Comparison of ENCODE assay signal across 19 mouse cellular contexts in the genomic region with DNA sequence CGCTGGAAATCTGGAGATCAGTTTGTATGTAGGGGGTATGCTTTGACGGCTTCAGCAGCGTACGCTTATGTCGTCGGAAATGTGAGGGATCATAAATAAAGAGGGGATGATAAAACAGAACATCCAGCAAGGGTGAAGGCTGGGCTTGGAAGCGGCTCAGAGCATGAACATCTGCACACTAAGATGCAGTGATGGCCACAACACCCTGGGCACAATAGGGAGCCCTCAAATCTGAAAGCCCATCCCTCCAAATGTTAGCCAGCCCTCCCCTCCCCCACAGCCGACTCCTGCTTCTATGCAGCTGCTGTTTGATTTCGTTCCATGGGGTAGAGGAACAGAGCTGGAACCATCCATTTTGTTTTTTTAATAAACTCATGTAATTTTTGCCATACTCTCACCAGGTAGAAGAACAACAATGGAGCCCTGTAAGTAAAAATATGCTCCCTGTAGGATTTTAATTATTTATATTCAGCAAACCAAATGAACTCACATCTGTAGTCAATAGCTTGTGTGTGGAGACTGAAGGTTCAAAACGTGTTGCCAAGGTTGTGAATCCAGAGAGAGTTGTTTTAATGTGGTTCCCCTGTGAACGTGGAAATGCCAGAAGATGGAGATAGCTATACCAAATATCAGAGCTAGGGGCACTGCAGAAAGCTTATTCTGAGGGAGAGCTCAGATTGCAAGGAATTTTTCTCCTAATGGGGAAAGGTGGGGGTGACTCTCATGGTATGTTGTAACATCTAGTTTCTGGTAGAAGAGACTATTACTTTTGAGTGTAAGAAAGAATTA.
DNase-seq lines count a peak whose midpoint lies in the region; ATAC-seq and TF ChIP-seq lines count a peak whose summit lies in the region.
"Had no signal": no experiment of that assay in that cellular context is flagged by ENCODE, and none has a peak within 500 bp of the region (broad histone marks: within the 10 kb centered on the region; RNA-seq: fewer than 3 reads in every experiment).

No protein-coding gene starts in this region.

- ATAC-seq in hindbrain, embryonic 14.5 days (ENCODE audit: low FRiP score): peak; percentile 57; the same call in 1 of the 2 replicates
- no peak for ATAC-seq in hindbrain, embryonic 16.5 days
- peak; percentile 64 for ATAC-seq in forebrain, postnatal 0 days
- ATAC-seq in liver, embryonic 12.5 days: no peak
- ATAC-seq: intestine, embryonic 15.5 days had no signal

- no peak overlapping the region for H3K4me2 ChIP-seq in hindbrain, embryonic 14.5 days (replicated peaks)
- no peak overlapping the region for H3K4me2 ChIP-seq in hindbrain, embryonic 16.5 days (ENCODE audit: low read length)
- H3K4me2 ChIP-seq in forebrain, postnatal 0 days (ENCODE audit: low read depth): no peak overlapping the region
- no peak overlapping the region for H3K4me2 ChIP-seq in liver, embryonic 12.5 days
- H3K4me2 ChIP-seq: heart, embryonic 12.5 days; intestine, embryonic 15.5 days; liver, embryonic 13.5 days; lung, embryonic 15.5 days had no signal

- H3K4me1 ChIP-seq in hindbrain, embryonic 14.5 days (replicated peaks; ENCODE audit: control insufficient read depth, insufficient read depth, low read length): no peaks in the 10 kb centered on the region
- H3K4me1 ChIP-seq in hindbrain, embryonic 16.5 days (ENCODE audit: control insufficient read depth, insufficient read depth, low read depth, low read length): no peaks in the 10 kb centered on the region
- no peaks in the 10 kb centered on the region for H3K4me1 ChIP-seq in forebrain, postnatal 0 days (ENCODE audit: insufficient read depth)
- no peaks in the 10 kb centered on the region for H3K4me1 ChIP-seq in liver, embryonic 12.5 days
- H3K4me1 ChIP-seq: heart, embryonic 12.5 days; intestine, embryonic 15.5 days; liver, embryonic 13.5 days; lung, embryonic 15.5 days had no signal

- no peaks in the 10 kb centered on the region for H3K36me3 ChIP-seq in hindbrain, embryonic 14.5 days (replicated peaks; ENCODE audit: control insufficient read depth, insufficient read depth)
- H3K36me3 ChIP-seq in hindbrain, embryonic 16.5 days (ENCODE audit: control insufficient read depth, insufficient read depth, low read length): no peaks in the 10 kb centered on the region
- H3K36me3 ChIP-seq in forebrain, postnatal 0 days (ENCODE audit: insufficient read depth): no peaks in the 10 kb centered on the region
- no peaks in the 10 kb centered on the region for H3K36me3 ChIP-seq in liver, embryonic 12.5 days
- H3K36me3 ChIP-seq: heart, embryonic 12.5 days; intestine, embryonic 15.5 days; liver, embryonic 13.5 days; lung, embryonic 15.5 days had no signal

- no peak for DNase-seq in hindbrain, embryonic 14.5 days (ENCODE audit: low spot score)
- DNase-seq in right cerebral cortex, postnatal 4 days: peak; percentile 32
- DNase-seq in right cerebral cortex, postnatal 14 days: no peak
- DNase-seq in forebrain, postnatal 0 days: peak; percentile 13
- no peak for DNase-seq in gastrocnemius, postnatal 10 days
- no peak for DNase-seq in spleen, adult 12 weeks (ENCODE audit: low spot score)
- DNase-seq: adrenal gland, postnatal 25 days; cerebellum, adult 2 months; heart, postnatal 4 days; liver, embryonic 13.5 days; right cerebral cortex, postnatal 25 days; thymus, postnatal 25 days had no signal

- H3K9me3 ChIP-seq in hindbrain, embryonic 14.5 days (ENCODE audit: control insufficient read depth, low read length): no peaks in the 10 kb centered on the region
- no peaks in the 10 kb centered on the region for H3K9me3 ChIP-seq in hindbrain, embryonic 16.5 days (ENCODE audit: control insufficient read depth, low read length)
- H3K9me3 ChIP-seq in forebrain, postnatal 0 days (ENCODE audit: low read length): no peaks in the 10 kb centered on the region
- no peaks in the 10 kb centered on the region for H3K9me3 ChIP-seq in liver, embryonic 12.5 days (replicated peaks)
- H3K9me3 ChIP-seq: heart, embryonic 12.5 days; intestine, embryonic 15.5 days; liver, embryonic 13.5 days; lung, embryonic 15.5 days had no signal

- no peaks in the 10 kb centered on the region for H3K27me3 ChIP-seq in hindbrain, embryonic 14.5 days (ENCODE audit: control insufficient read depth, insufficient read depth, low read length)
- no peaks in the 10 kb centered on the region for H3K27me3 ChIP-seq in hindbrain, embryonic 16.5 days (replicated peaks; ENCODE audit: control insufficient read depth, insufficient read depth, low read length)
- no peaks in the 10 kb centered on the region for H3K27me3 ChIP-seq in forebrain, postnatal 0 days (ENCODE audit: insufficient read depth, low read length)
- H3K27me3 ChIP-seq in liver, embryonic 12.5 days (replicated peaks): no peaks in the 10 kb centered on the region
- H3K27me3 ChIP-seq: heart, embryonic 12.5 days; intestine, embryonic 15.5 days; liver, embryonic 13.5 days; lung, embryonic 15.5 days had no signal

- no peak for TF ChIP-seq CTCF in forebrain, postnatal 0 days (IDR thresholded peaks at IDR 0.05; ENCODE audit: low read depth)

- no peak overlapping the region for H3K9ac ChIP-seq in hindbrain, embryonic 14.5 days
- no peak overlapping the region for H3K9ac ChIP-seq in hindbrain, embryonic 16.5 days (ENCODE audit: low read depth, low read length)
- no peak overlapping the region for H3K9ac ChIP-seq in forebrain, postnatal 0 days
- H3K9ac ChIP-seq in liver, embryonic 12.5 days: no peak overlapping the region
- H3K9ac ChIP-seq: heart, embryonic 12.5 days; intestine, embryonic 15.5 days; liver, embryonic 13.5 days; lung, embryonic 15.5 days had no signal

- 57% methylated on average over 11 of the region's 11 CpGs for WGBS in hindbrain, embryonic 14.5 days
- 56% methylated on average over 11 of the region's 11 CpGs for WGBS in hindbrain, embryonic 16.5 days
- 63% methylated on average over 11 of the region's 11 CpGs for WGBS in forebrain, postnatal 0 days
- 53% methylated on average over 11 of the region's 11 CpGs for WGBS in liver, embryonic 12.5 days (ENCODE audit: insufficient replicate concordance)

- H3K4me3 ChIP-seq in hindbrain, embryonic 14.5 days (replicated peaks; ENCODE audit: low read length): no peak overlapping the region
- H3K4me3 ChIP-seq in hindbrain, embryonic 16.5 days (ENCODE audit: low read length): no peak overlapping the region
- H3K4me3 ChIP-seq in forebrain, postnatal 0 days (ENCODE audit: low read depth, low read length): no peak overlapping the region
- no peak overlapping the region for H3K4me3 ChIP-seq in liver, embryonic 12.5 days
- H3K4me3 ChIP-seq: heart, embryonic 12.5 days; intestine, embryonic 15.5 days; liver, embryonic 13.5 days; lung, embryonic 15.5 days; myocyte had no signal

- no peak overlapping the region for H3K27ac ChIP-seq in hindbrain, embryonic 14.5 days
- H3K27ac ChIP-seq in hindbrain, embryonic 16.5 days (ENCODE audit: low read depth, low read length): no peak overlapping the region
- no peak overlapping the region for H3K27ac ChIP-seq in forebrain, postnatal 0 days (ENCODE audit: low read depth, low read length)
- H3K27ac ChIP-seq in liver, embryonic 12.5 days: no peak overlapping the region
- H3K27ac ChIP-seq: intestine, embryonic 15.5 days; kidney, postnatal 0 days; liver, embryonic 13.5 days; lung, embryonic 15.5 days had no signal

Comparison
In these comparisons a context has a peak if more than half of its experiments do, and no peak if none do; other contexts are left out.
1. ATAC-seq: peak in hindbrain, embryonic 14.5 days (single experiment) and forebrain, postnatal 0 days (single experiment); none in hindbrain, embryonic 16.5 days (single experiment) and liver, embryonic 12.5 days (single experiment).
2. DNase-seq: peak in right cerebral cortex, postnatal 4 days (single experiment) and forebrain, postnatal 0 days (single experiment); none in hindbrain, embryonic 14.5 days (single experiment), right cerebral cortex, postnatal 14 days (single experiment), gastrocnemius, postnatal 10 days (single experiment) and spleen, adult 12 weeks (single experiment).